Mouse (Mus musculus): ENCODE measurements around the gene Crat.

Crat gene

GRCm38 (mm10) chr2:30366203-30366602 is 49.4 kb downstream of the Crat start:
- DNase-seq (ENCODE audit: low spot score): no peak

- no peak for DNase-seq (ENCODE audit: low spot score)
Measured at GRCm38 (mm10) chr2:30365281-30366069, 50.1 kb downstream of the Crat start.

GRCm38 (mm10) chr2:30363773-30364650 is 51.6 kb downstream of the Crat start, which contains the start of gene Miga2:
Gene Miga2, plus strand, starts transcription at chr2:30364233.
- DNase-seq (ENCODE audit: low spot score): peak; percentile 99

GRCm38 (mm10) chr2:30362865-30363264 is 52.7 kb downstream of the Crat start:
- DNase-seq (ENCODE audit: low spot score): no peak

- no peak for DNase-seq (ENCODE audit: low spot score)
Measured at GRCm38 (mm10) chr2:30360626-30361025, 55.0 kb downstream of the Crat start.

GRCm38 (mm10) chr2:30358533-30359531 is 56.8 kb downstream of the Crat start, which contains the start of gene Sh3glb2:
Gene Sh3glb2, minus strand, starts transcription at chr2:30359337.
- DNase-seq (ENCODE audit: low spot score): peak; percentile 66

- DNase-seq (ENCODE audit: low spot score): no peak
Measured at GRCm38 (mm10) chr2:30357552-30358510, 57.8 kb downstream of the Crat start.

GRCm38 (mm10) chr2:30356906-30357305 is 58.7 kb downstream of the Crat start:
- no peak for DNase-seq (ENCODE audit: low spot score)

- no peak for DNase-seq (ENCODE audit: low spot score)
Measured at GRCm38 (mm10) chr2:30356266-30356665, 59.3 kb downstream of the Crat start.

- no peak for DNase-seq (ENCODE audit: low spot score)
Measured at GRCm38 (mm10) chr2:30355861-30356260, 59.8 kb downstream of the Crat start.

- DNase-seq (ENCODE audit: low spot score): no peak
Measured at GRCm38 (mm10) chr2:30351149-30351548, 64.5 kb downstream of the Crat start.

Measured in ovary, adult 18-20 months (tissue).